Mouse (Mus musculus) small intestine, adult 2 months (tissue): ENCODE data around the gene Scyl2.

Experiments used
- CTCF ChIP-seq: fragments of 200-500 bp; IDR thresholded peaks from 2 replicates; pipeline ENCODE4 v1.5.1; 2012; ENCODE audit warnings: low read depth, mild to moderate bottlenecking, control low read depth, inconsistent platforms, low read length, moderate library complexity, mixed read lengths; ENCODE audit not compliant: insufficient replicate concordance, insufficient read length; ENCODE audit errors: extremely low read depth
- POLR2A ChIP-seq: fragments of 200-500 bp; IDR thresholded peaks from 2 replicates; pipeline ENCODE4 v1.6.1; 2012; ENCODE audit warnings: low read depth, mild to moderate bottlenecking, control low read depth, inconsistent platforms, low read length, moderate library complexity

DNA sequence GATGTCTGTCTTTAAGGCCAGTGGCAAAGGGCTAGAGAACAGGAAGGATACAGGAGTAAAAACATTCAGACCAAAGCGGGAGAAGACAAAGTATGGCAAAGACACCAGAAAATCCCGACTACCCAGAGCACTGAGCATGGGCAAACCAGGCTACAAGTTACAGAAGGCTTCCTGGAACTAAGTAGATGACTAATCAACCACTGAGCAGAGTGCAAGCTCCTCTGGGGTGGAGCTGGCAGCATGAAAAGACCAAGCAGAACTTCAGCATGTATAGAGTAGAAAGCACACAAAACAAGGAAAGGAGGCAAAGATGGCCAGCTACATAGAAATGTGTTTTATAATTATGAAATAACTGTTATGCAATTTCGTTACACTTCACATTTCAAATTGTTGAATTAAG is 5.6 kb downstream of the Scyl2 start:
- no peak for TF ChIP-seq CTCF
- TF ChIP-seq POLR2A: no peak
